Mouse (Mus musculus): ENCODE results near the gene Wipf3.

GRCm38 (mm10) chr6:54428850-54429446, 455 bp upstream of the Wipf3 start:
- TF ChIP-seq CTCF (IDR thresholded peaks at IDR 0.05; ENCODE audit: insufficient read depth, low read length) (no peak), POLR2A (IDR thresholded peaks at IDR 0.05; ENCODE audit: borderline replicate concordance, extremely low read depth, low read depth, low read length) (no peak)

Data from lung, adult 2 months (tissue).